Mouse (Mus musculus) spleen, embryonic (tissue): ENCODE data around the gene Ilvbl.

Source experiments
- CTCF ChIA-PET: fragments of 350-600 bp; sonication (Branson Sonifier 250); formaldehyde crosslinking; loops from one replicate; lab custom pipeline; 2022; lab: Charles Lee

Ilvbl gene

DNA sequence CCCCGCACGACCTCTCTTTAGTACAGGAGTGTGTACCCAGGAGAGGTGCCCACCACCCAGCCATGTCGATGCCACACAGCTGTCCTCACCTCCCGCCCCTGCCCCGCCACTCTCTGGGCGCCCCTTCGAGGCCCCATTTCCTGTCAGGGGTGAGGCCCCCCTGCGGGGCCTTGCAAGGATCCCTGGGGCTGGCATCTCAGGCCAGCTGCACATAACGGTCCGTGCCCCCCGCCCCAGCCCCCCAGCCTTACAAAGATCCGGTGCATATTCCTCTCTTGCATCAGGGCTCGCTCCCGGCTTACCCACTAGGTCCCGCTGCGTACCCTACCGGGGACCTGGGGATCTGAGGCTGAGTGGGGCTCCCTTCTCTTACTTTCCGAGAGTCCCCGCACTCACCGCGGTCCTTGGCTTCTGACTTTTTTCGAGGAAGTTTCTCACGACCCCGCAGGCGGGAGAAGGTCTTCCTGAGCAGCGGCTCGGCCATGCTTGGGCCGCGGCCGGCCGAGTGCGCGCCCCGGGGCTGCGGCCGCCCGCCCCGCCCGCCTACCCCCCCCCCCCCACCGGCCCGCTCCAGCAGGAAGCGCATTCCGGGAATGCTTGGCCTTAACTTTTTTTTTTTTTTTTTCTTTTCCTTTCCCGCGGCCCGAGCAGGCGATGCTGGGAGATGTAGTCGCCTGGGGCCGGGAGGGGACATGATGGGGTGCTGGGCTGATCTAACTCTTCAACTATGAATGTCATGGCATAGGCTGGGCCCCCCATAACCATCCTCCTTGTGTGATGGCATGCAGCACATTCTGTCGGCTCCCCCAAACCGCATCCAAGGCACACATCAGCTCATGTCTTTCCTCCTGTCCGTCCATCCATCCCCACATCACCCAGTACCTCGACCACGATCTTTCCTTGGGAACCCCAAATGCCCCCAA lies 17.5 kb downstream of the Ilvbl start, which contains the start of gene Syde1:
Syde1 (minus strand) TSS at position 559 of the 923 bp plus-strand sequence.
- CTCF ChIA-PET: interaction anchor here (0.6 kb wide), 1 partner anchor 10 kb away, joined by 13 read pairs; no protein-coding TSS in a partner anchor

DNA sequence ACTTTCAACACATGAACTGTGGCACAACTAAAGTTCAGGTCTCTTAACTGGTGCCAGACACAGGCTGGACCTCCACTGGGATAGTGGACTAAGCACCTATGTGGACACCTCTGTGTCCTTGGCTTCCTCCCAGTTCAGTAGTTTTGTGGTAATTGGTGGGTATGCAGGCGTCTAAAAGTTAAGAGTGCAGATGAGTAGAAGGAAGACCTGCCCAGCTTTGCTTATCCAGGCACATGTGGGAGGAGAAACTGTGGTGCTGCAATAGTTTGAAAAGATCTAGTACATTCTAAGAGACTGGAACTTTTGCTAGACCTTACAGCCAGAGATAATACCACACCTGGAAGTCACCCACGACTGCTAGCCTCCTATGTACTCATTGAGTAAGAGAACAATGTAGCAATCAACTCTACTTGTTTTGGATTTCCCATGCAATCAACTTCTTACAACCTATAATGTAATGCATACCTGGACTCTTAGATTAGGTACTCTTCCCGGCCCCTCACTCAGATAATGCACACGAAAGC lies 18.8 kb downstream of the Ilvbl start:
- CTCF ChIA-PET: no interaction called here

DNA sequence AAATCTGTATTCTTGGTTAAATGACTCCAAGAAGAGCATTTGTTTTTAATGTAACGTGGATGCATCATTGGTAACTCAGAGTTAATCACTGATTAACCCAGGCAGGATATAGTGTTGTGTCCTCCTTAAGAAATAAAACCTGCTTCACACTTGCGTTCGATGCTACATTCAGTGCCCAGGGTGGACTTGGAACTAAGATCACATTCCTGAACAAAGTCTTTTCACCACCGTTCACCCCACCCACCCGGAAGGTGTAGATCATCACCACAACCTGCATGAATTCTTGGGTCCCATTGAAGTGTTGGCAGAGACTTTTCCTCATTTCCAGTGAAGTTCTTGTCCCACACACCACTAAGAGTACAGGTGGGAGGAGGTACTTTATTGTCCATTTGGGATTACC lies 19.6 kb downstream of the Ilvbl start:
- CTCF ChIA-PET: no interaction called here

DNA sequence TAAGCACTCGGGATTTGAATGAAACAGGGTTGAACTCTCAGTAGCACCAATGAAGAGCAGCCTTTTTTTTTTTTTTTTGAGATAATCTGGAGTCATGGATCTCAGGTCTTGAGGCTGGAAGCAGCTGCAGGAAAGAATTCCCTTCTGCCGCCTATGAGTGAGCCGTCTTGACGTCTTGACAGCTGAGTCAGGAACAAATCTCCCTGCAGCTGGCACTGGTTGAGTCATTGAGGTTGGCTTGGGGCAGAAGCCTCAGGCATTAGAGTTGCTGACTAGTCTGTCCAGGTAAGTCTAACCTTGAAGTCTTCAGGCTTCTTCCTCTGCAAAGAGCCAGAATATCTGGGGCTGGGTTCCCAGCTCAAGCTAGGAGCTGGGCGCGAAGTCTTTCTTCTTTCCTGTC lies 20.0 kb downstream of the Ilvbl start:
- CTCF ChIA-PET: interaction anchor here (0.6 kb wide), 2 partner anchors 170 to 861 kb away, joined by 4 to 8 read pairs; no protein-coding TSS in a partner anchor

DNA sequence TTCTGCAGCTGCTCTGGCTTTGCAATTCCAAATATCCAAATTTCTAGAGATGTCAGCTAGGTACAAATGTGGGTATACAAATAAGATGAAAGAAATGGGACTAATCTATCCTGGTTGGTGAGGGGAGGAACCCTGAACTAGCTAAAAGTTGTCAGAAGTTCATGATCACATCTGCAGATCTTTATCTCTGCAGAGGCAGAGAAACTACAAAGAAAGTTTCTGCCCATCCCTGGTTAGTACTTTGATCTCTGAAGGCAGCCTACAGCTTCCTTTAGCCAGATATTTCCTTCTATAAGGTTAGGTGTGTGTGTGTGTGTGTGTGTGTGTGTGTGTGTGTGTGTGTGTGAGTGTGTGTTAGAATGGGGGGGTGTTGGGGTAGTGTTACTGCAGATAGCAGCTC lies 20.4 kb downstream of the Ilvbl start:
- CTCF ChIA-PET: interaction anchor here (0.6 kb wide), 2 partner anchors 171 to 861 kb away, joined by 4 to 8 read pairs; no protein-coding TSS in a partner anchor

DNA sequence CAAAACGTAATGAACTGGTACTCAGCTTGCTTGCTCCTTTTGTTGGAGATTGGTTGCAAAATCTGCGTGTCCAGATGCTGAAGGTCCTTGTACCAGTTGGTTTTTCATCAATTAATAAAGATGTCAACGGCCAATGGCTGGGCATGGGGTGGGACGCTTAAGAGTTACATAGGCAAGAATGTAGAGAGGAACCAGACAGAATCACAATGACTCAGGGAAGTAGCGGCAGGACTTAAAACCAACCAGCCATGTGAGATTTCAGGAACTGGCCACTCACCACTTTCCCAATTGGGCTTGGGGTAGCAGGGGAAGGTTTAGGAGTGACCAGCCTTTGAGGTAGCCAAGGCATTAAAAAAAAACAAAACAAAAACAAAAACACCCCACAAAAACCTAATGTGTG lies 25.7 kb downstream of the Ilvbl start:
- CTCF ChIA-PET: no interaction called here

DNA sequence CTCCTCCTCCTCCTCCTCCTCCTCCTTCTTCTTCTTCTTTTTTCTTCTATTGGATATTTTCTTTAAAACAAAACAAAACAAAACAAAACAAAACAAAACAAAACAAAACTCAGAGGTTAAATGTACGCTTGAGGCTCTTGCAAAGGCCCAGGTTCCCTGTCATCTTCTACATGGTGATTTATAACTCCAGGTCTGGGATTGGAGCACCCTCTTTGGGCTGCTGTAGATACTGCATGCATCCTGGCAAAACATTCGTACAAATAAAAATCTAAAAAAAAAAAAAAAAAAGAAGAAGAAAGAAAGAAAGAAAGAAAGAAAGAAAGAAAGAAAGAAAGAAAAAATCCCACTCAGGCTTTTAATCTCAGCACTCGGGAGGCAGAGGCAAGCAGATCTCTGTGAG lies 30.9 kb downstream of the Ilvbl start:
- CTCF ChIA-PET: no interaction called here

DNA sequence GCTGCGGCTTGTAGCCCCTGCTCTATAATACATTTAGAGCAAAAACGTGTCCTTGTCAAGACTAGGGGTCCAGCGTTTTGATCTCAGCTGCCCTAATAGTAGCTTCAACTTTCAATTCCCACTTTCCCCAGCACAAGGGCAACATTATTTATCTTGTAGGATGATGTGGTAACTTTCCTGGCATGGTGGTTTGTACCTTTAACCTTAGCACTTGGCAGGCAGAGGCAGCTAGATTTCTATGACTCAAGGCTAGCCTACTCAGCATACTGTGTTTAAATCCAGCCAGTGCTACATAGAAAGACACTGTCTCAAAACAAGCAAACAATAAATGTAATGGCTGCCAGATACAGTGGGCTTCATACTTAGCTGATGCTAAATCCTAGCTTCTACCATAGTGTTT lies 33.5 kb downstream of the Ilvbl start:
- CTCF ChIA-PET: no interaction called here

DNA sequence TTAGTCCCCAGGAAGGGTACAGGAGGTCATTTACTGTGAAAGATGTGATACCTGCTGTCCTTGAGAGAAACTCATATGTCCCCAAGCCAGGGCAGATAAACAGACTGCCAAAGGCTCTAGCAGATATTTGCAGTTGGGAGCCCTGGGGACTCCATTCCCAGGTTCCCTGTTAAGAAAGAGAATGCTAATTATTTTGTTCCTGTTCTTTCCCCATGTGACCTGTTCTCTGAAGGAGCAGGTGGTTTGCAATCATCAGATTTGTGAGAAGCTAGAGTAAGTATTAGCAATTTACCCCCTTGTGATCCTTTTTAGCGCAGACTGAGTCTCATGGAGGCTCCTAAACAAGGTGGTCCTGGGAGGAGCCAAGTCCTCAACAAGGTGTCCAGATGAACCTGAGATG lies 43.8 kb downstream of the Ilvbl start, which contains the start of gene Olfr1357:
Olfr1357 (minus strand) TSS at position 101 of the 400 bp plus-strand sequence.
- CTCF ChIA-PET: no interaction called here

DNA sequence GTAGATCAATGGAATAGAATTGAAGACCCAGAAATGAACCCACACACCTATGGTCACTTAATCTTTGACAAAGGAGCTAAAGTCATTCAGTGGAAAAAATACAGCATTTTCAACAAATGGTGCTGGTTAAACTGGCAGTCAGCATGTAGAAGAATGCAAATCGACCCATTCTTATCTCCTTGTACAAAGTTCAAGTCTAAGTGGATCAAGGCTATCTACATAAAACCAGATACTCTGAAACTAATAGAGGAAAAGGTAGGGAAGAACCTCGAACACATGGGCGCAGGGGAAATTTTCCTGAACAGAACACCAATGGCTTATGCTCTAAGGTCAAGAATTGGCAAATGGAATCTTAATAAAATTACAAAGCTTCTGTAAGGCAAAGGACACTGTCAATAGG lies 49.0 kb downstream of the Ilvbl start:
- CTCF ChIA-PET: interaction anchor here (0.5 kb wide), 1 partner anchor 50 kb away, joined by 3 read pairs; no protein-coding TSS in a partner anchor

DNA sequence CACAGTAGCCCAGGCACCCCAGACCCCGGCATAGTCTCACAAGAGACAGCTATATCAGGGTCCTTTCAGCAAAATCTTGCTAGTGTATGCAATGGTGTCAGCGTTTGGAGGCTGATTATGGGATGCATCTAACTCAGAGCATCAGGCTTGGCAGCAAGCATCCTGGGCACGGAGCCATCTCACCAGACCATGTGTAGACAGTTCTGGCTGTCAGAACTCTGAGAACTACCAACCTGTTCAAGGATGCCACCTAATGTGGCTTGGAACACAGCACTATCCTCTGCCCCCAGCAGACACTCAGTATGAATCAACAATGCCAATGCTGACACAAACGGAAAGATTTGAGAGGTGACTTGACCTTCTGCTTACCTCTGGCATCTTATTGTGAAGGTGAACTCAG lies 56.0 kb downstream of the Ilvbl start:
- CTCF ChIA-PET: no interaction called here

DNA sequence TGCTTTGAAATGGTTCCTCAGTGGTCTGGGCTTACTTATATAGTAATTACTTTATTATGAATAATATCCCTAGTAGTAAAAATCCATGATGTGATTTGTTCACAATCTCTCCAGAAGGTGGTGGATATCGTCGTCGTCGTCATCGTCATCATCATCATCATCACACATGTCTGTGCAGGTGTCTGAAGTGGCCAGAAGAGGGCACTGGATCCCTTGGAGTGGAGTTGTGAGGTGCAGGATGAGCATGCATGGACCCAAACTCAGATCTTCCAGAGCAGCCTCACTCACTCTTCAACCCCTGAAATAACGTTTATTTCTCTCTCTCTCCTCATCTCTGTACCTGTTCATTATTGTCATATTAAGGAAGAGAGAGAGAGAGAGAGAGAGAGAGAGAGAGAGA lies 58.2 kb downstream of the Ilvbl start:
- CTCF ChIA-PET: no interaction called here
